Comparison of ENCODE assay signal across 9 mouse cellular contexts in genomic region chr11:90370789-90371291, GRCm38 (mm10). TPM values are rescaled to one million over a fixed set of nuclear protein-coding genes. Genes with fewer than 3 reads are reported as not detected.
DNase-seq lines count a peak whose midpoint lies in the region; ATAC-seq lines count a peak whose summit lies in the region.
"Had no signal": no experiment of that assay in that cellular context is flagged by ENCODE, and none has a peak within 500 bp of the region (broad histone marks: within the 10 kb centered on the region; RNA-seq: fewer than 3 reads in every experiment).

No protein-coding gene starts in this region.

- H3K27ac ChIP-seq in heart, embryonic 13.5 days (replicated peaks): peak overlapping the region; percentile 89; the same call in 1 of the 2 replicates
- no peak overlapping the region for H3K27ac ChIP-seq in forebrain, embryonic 11.5 days (ENCODE audit: low read depth, low read length)
- peak overlapping the region; percentile 42; the same call in 1 of the 2 replicates for H3K27ac ChIP-seq in midbrain, embryonic 14.5 days (replicated peaks; ENCODE audit: low read depth, low read length)

- whole genome bisulfite sequencing in heart, embryonic 13.5 days: 15% methylated on average over 11 of the region's 11 CpGs
- WGBS in forebrain, embryonic 11.5 days: 5% methylated on average over 11 of the region's 11 CpGs
- under 1% methylated on average over 11 of the region's 11 CpGs for WGBS in midbrain, embryonic 14.5 days

- peak overlapping the region; percentile 66; the same call in 1 of the 2 replicates for H3K9ac ChIP-seq in heart, embryonic 13.5 days
- H3K9ac ChIP-seq in forebrain, embryonic 11.5 days (ENCODE audit: low read length): peak overlapping the region; percentile 14; the same call in 1 of the 2 replicates
- H3K9ac ChIP-seq in midbrain, embryonic 14.5 days (replicated peaks; ENCODE audit: low read length): peak overlapping the region; percentile 29

- peak overlapping the region; percentile 61 for H3K4me2 ChIP-seq in heart, embryonic 13.5 days
- H3K4me2 ChIP-seq in forebrain, embryonic 11.5 days (ENCODE audit: low read depth, low read length, severe bottlenecking): peak overlapping the region; percentile 39; the same call in 1 of the 2 replicates
- H3K4me2 ChIP-seq in midbrain, embryonic 14.5 days (ENCODE audit: low read length): peak overlapping the region; percentile 40

- ATAC-seq in heart, embryonic 13.5 days (ENCODE audit: extremely low read depth, insufficient number of reproducible peaks, low FRiP score, low TSS enrichment): no peak
- ATAC-seq in forebrain, embryonic 11.5 days (replicated peaks; ENCODE audit: low FRiP score): peak; percentile 58
- no peak; the same call in 1 of the 2 replicates for ATAC-seq in midbrain, embryonic 14.5 days (ENCODE audit: low FRiP score, low TSS enrichment)
- ATAC-seq in frontal cortex, adult (ENCODE audit: low TSS enrichment): no peak

- H3K4me3 ChIP-seq in heart, embryonic 13.5 days: 0 out of 2 replicates have a peak overlapping the region, but pooled peaks have one; percentile 13
- H3K4me3 ChIP-seq in forebrain, embryonic 11.5 days (ENCODE audit: low read depth, low read length): no peak overlapping the region
- H3K4me3 ChIP-seq in midbrain, embryonic 14.5 days (replicated peaks; ENCODE audit: low read depth, low read length): 0 out of 2 replicates have a peak overlapping the region, but pooled peaks have one; percentile 9
- H3K4me3 ChIP-seq: myocyte had no signal

- H3K27me3 ChIP-seq in heart, embryonic 13.5 days (replicated peaks): no peaks in the 10 kb centered on the region
- no peaks in the 10 kb centered on the region; the same call in 1 of the 2 replicates for H3K27me3 ChIP-seq in forebrain, embryonic 11.5 days (ENCODE audit: control insufficient read depth, insufficient read depth, low read length)
- no peaks in the 10 kb centered on the region for H3K27me3 ChIP-seq in midbrain, embryonic 14.5 days (ENCODE audit: control insufficient read depth, insufficient read depth, low read length)

- H3K4me1 ChIP-seq in heart, embryonic 13.5 days: peaks cover 42% of the 10 kb centered on the region
- peaks cover 21% of the 10 kb centered on the region for H3K4me1 ChIP-seq in forebrain, embryonic 11.5 days (replicated peaks; ENCODE audit: control insufficient read depth, insufficient read depth, low read length)
- peaks cover 22% of the 10 kb centered on the region for H3K4me1 ChIP-seq in midbrain, embryonic 14.5 days (ENCODE audit: control insufficient read depth, insufficient read depth, low read length)

- no peaks in the 10 kb centered on the region for H3K36me3 ChIP-seq in heart, embryonic 13.5 days
- H3K36me3 ChIP-seq in forebrain, embryonic 11.5 days (ENCODE audit: control insufficient read depth, insufficient read depth, low read length): no peaks in the 10 kb centered on the region
- no peaks in the 10 kb centered on the region for H3K36me3 ChIP-seq in midbrain, embryonic 14.5 days (ENCODE audit: control insufficient read depth, insufficient read depth, low read length)

- H3K9me3 ChIP-seq in heart, embryonic 13.5 days: no peaks in the 10 kb centered on the region
- H3K9me3 ChIP-seq in forebrain, embryonic 11.5 days (ENCODE audit: control insufficient read depth, low read length): no peaks in the 10 kb centered on the region
- H3K9me3 ChIP-seq in midbrain, embryonic 14.5 days (ENCODE audit: control insufficient read depth, low read length): no peaks in the 10 kb centered on the region

- DNase-seq in heart, adult 18-20 months: no peak
- no peak for DNase-seq in forebrain, embryonic 11.5 days (ENCODE audit: low spot score)
- DNase-seq in kidney, adult 8-10 months: peak; percentile 68 to 82
- DNase-seq in midbrain, embryonic 14.5 days: peak; percentile 55
- no peak for DNase-seq in spleen, postnatal 14 days (ENCODE audit: low spot score in 2 of 2)
- DNase-seq in adrenal gland, postnatal 14 days: no peak

RNA-seq across cellular contexts. Expression of gene Hlf, which starts 19.9 kb away (rescaled TPM):
- 3.0 and 3.3 TPM in 2 replicates for polyA plus RNA-seq in heart, embryonic 13.5 days (2015; fragmentation: Nextera tagmentation; extraction: Ambion mirVana)
- 10 to 100 TPM; 11.3 TPM for total RNA-seq in heart, adult 18-20 months (2021)
- polyA plus RNA-seq in forebrain, embryonic 11.5 days (2014; fragmentation: Nextera tagmentation; extraction: Ambion mirVana): 1.2 and 2.2 TPM in 2 replicates
- polyA plus RNA-seq in midbrain, embryonic 14.5 days (2014; fragmentation: Nextera tagmentation; extraction: Ambion mirVana): 2.1 and 3.4 TPM in 2 replicates
- total RNA-seq in adrenal gland, postnatal 14 days (2021): 28.2 and 29.1 TPM in 2 replicates

Comparison
In these comparisons a context has a peak if more than half of its experiments do, and no peak if none do; other contexts are left out.
1. H3K9ac ChIP-seq: peak in every context shown above with its lines; median percentile 66 in heart, embryonic 13.5 days; 29 in midbrain, embryonic 14.5 days; 14 in forebrain, embryonic 11.5 days.
2. DNase-seq: peak in kidney, adult 8-10 months (2 of 2) and midbrain, embryonic 14.5 days (single experiment); none in heart, adult 18-20 months (0 of 2), forebrain, embryonic 11.5 days (single experiment), spleen, postnatal 14 days (0 of 2) and adrenal gland, postnatal 14 days (single experiment).
3. Peak in every context shown above with its lines, with median percentiles within 50 percentile points of each other: H3K4me2 ChIP-seq.